Mouse (Mus musculus): ENCODE results near the gene Iqcf3.

DNA sequence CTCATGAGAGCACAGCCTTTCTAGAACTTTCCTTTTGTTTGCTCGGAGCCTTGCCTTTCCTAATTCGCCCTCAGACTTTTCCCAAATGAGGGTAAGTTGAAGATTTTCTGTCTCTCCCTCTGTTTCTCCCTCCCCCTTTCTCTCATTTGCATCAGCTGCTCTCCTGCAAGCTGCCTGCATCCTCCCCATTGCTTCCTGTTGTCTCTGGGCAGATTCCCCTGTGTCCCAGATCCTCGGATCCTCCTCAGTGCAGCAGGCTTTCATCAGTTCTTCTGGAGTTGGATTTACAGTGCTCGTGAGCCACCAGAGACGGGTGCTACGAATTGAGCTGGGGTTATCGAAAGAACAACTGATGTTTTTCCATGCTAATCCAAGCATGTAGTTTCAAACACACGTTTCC is 2.6 kb upstream of the Iqcf3 start:
- TF ChIP-seq CTCF (IDR thresholded peaks at IDR 0.05; ENCODE audit: extremely low read depth, insufficient read depth, insufficient read length, insufficient replicate concordance): no peak
- no peak for TF ChIP-seq POLR2A (IDR thresholded peaks at IDR 0.05; ENCODE audit: low read depth, low read length)
